Mouse (Mus musculus) hematopoietic stem cell, adult 5-6 weeks (primary cell): ENCODE data around the gene Plb1. TPM values are rescaled to one million over a fixed set of nuclear protein-coding genes. Genes with fewer than 3 reads are reported as not detected.

ENCODE experiments used
- ATAC-seq, 2 experiments: fragments of 125-278 bp in 1 of 2; replicated peaks in 1 of 2; 2 replicates each; pipeline ENCODE4 v1.8.0; 2016 to 2017; ENCODE audit warnings: inconsistent platforms in 2 of 2, mild to moderate bottlenecking in 2 of 2, moderate number of reproducible peaks in 2 of 2, low read depth in 1 of 2, moderate TSS enrichment in 1 of 2; ENCODE audit not compliant: low FRiP score in 2 of 2, poor library complexity in 2 of 2, severe bottlenecking in 2 of 2, insufficient read depth in 1 of 2, low TSS enrichment in 1 of 2
- total RNA-seq: library from RNA; stranded (forward); fragments of 172-1452, 232-1000 nt; gene quantifications from 2 replicates; pipeline ENCODE4 v1.2.3, GENCODE M21; 2017

The Plb1 gene
- total RNA-seq, 1 experiment from 2014 or later, result not detected

- no peak for ATAC-seq
Observed at GRCm38 (mm10) chr5:32230372-32230771, 2.1 kb upstream of the Plb1 start.

- ATAC-seq, result peak; percentile 32 to 67; a peak in 1 of 4 replicates
Observed at GRCm38 (mm10) chr5:32239337-32239736, 6.8 kb downstream of the Plb1 start.

DNA sequence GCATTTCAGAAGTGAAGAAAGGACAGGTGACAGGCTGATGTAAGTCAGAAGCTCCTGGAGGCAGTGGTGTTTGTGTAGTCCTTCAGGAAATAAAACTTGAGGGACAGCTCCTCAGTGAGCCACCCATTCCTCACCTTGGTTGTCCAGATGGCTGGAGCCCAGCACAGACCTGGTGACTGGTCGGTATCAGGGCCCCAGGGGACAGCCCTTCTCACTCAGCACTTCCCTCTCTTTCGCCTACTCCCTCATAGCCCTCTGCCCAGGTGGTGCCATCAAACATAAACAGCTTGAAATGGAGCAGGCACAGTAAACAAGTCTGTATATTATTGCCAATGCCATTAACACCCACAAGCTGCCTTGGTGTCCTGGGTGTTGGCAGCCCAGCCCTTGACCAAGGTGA lies 8.2 kb downstream of the Plb1 start:
- no peak for ATAC-seq

DNA sequence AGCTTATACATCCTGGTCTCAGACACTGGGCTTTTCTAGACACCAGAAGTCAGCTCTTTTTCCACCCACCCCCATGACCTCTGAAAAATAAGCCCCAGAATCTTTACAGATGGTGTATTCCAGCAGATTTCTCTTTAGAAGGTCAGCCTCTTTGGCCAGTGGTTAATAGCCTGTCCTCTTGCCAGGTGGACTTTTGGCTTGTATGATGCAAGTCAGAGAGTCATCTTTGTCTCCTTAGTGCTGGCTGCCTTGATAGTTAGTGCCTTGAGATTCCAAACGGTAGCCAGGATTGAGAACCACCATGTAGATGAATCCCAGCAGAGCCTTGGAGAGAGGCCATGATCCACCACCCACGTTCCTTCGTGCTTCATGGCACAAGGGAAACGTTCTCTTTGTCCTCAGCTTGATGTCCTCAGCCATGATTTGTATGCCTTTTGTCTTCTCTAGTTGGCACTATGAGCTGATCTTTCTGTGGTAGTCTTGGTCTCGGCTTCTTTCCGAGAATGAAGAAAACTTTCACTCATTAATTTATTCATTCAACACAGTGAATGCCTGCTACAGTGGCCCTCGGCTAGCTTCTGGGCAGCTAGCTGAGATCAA lies 10.9 kb downstream of the Plb1 start:
- no peak for ATAC-seq

- no peak for ATAC-seq
Observed at GRCm38 (mm10) chr5:32245385-32245784, 12.9 kb downstream of the Plb1 start.

DNA sequence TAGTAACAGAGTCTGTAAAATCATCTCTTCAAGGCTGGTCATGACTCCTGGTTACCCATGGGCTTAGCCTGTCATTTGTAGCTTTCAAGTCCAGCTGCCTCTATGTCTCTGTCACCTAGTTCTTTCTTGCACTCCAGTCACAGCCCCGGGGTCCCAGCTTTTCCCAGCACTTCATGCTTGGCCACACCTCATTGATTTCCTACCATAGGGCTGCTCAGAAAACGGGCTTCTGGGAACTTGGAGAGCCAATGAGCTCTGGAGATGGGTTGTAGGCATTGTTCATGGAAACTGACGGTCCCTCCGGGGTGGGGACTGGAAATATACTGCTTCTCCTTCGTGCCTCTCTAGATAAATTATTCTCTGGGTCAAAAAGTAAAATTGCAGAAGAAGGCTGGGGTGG lies 28.2 kb downstream of the Plb1 start:
- no peak for ATAC-seq

DNA sequence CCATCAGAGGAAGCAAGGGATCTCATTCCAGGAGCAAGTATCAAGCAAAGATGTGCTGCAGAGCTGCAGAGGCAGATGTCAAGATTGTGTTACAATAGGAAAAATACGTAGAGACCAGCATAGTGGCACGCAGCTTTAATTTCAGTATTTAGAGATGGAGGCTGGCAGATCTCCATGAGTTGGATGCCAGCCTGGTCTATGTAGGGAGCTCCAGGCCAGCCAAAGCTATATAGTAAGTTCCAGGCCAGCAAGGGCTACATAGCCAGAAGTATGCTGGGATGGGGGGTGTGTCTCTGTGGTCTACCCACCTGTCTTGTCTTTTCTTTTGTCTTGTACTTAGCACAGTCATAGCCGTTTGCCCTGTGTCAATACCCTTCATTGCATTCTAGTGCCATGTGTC lies 28.7 kb downstream of the Plb1 start:
- no peak for ATAC-seq

- no peak for ATAC-seq
Observed at GRCm38 (mm10) chr5:32262534-32262933, 30.0 kb downstream of the Plb1 start.

GRCm38 (mm10) chr5:32272502-32272901 lies 40.0 kb downstream of the Plb1 start:
- ATAC-seq, result no peak

- no peak for ATAC-seq
Observed at GRCm38 (mm10) chr5:32278000-32278694, 45.6 kb downstream of the Plb1 start.

- no peak for ATAC-seq
Observed at GRCm38 (mm10) chr5:32280066-32280465, 47.6 kb downstream of the Plb1 start.

GRCm38 (mm10) chr5:32282345-32282744 lies 49.8 kb downstream of the Plb1 start:
- ATAC-seq, result no peak

GRCm38 (mm10) chr5:32283457-32283856 lies 50.9 kb downstream of the Plb1 start:
- ATAC-seq, result no peak

DNA sequence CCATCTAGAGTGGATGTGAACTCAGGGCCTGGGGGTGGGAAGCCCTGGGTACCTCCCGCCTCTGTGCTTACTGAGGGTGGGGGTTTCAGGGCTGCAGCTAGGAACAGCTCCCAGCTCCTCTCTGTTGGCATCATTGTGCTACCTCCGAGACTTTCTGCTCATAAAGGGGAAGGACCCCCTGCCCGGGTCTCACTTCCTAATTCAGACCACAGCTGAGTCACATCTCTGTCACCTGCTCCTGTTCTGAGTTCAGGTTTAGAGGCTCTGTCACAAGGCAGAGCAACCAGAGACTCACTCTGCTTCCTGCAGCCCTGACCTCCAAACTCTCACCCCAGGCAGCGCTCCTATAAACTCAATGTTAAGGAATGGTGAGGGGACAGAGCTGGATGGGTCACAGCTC lies 53.8 kb downstream of the Plb1 start:
- ATAC-seq, result no peak

DNA sequence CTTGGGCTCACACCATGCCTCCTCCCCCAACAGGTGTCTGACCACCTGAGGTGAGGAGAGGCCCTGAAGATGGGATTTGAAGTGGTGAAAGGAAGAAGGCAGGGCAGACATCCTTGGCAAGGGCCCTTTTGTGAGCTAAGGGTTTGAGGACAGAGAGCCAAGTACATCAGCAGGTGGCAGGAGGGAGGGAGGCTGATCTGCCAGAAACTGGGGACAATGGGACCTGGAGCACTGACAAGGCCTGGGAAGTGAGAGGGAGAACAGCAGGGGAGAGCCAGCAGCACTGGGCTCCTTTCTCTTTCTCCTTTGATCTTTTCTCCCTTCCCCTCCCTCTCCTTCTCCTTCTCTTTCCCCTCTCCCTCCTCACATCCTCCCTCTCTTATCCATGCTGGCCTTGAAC lies 55.5 kb downstream of the Plb1 start:
- no peak for ATAC-seq

DNA sequence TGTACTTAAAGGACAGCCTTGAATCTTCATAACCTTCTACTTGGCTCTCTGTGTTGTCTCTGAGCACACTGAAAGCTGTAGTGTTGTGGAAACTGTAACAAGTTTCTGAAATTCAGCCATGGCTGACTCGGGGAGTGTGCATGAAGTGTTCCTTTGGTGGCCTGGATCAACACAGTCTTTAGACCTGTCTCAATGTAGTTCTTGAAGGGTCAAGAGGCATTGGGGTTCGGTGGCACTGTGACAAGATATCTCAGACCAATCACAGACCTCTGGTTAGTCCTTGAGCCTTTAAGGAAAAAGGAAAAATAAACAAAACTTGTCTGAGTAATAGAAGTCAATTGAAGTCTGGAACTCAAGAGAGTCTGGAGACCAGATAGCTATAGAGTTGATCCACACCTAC lies 58.8 kb downstream of the Plb1 start:
- no peak for ATAC-seq

GRCm38 (mm10) chr5:32302991-32303921 lies 70.7 kb downstream of the Plb1 start:
- peak; percentile 76 to 77; a peak in 3 of 4 replicates for ATAC-seq

DNA sequence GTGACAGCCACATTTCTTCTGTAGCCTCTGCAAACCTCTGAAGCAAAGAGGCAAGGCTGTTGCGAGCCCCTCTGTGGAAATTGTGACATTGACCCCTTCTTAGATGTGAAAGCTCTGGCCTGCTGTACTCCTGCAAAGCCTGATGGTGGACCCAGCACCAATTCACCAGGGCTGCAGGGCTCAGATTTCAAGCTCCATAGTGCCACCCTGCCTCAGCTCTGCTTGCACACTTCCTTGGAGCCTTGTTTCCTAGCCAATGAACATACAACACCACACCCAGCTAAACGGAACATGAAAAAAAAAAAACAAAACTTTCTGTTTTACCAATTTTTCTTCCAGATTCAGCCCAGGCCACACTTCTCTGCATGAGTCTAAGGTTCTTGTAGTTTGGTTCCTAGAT lies 74.6 kb downstream of the Plb1 start:
- no peak for ATAC-seq
